8 mouse cellular contexts compared by ENCODE assay signal in genomic region chr13:51400736-51401501, GRCm38 (mm10). TPM values are rescaled to one million over a fixed set of nuclear protein-coding genes. Genes with fewer than 3 reads are reported as not detected.
A peak's percentile ranks its signal among the peaks of the same experiment; 100 is the strongest.
DNase-seq lines count a peak whose midpoint lies in the region; ATAC-seq and TF ChIP-seq lines count a peak whose summit lies in the region.

No protein-coding gene starts in this region.

- intact Hi-C loops in heart, postnatal 14 days (cut with DNase I): no loop called here

- no peaks in the 10 kb centered on the region for H3K9me3 ChIP-seq in heart, embryonic 11.5 days (replicated peaks; ENCODE audit: control insufficient read depth, low read length)
- H3K9me3 ChIP-seq in CH12.LX (replicated peaks; ENCODE audit: low read length): peaks cover 4% of the 10 kb centered on the region
- no peaks in the 10 kb centered on the region for H3K9me3 ChIP-seq in embryonic facial prominence, embryonic 12.5 days
- H3K9me3 ChIP-seq in intestine, postnatal 0 days (ENCODE audit: control insufficient read depth): no peaks in the 10 kb centered on the region

- no peaks in the 10 kb centered on the region; the same call in 1 of the 2 replicates for H3K4me1 ChIP-seq in heart, embryonic 11.5 days (ENCODE audit: control insufficient read depth, insufficient read depth, low read length)
- H3K4me1 ChIP-seq in CH12.LX (ENCODE audit: control insufficient read depth in 1 of 2, insufficient read depth in 2 of 2): peaks cover 39 to 78% of the 10 kb centered on the region in 2 experiments
- H3K4me1 ChIP-seq in embryonic facial prominence, embryonic 12.5 days: peaks cover 10% of the 10 kb centered on the region; the same call in 1 of the 2 replicates
- H3K4me1 ChIP-seq in intestine, postnatal 0 days (replicated peaks; ENCODE audit: control insufficient read depth, insufficient read depth, low read length): no peaks in the 10 kb centered on the region

- TF ChIP-seq EP300 in CH12.LX (IDR thresholded peaks at IDR 0.05; ENCODE audit: low read length): 0 out of 2 replicates have a peak, but pooled peaks have one; percentile 22

- H3K4me2 ChIP-seq in heart, embryonic 11.5 days: peak overlapping the region; percentile 76
- H3K4me2 ChIP-seq in CH12.LX (ENCODE audit: insufficient read depth, low read depth, poor library complexity, severe bottlenecking): peak overlapping the region; percentile 78
- H3K4me2 ChIP-seq in embryonic facial prominence, embryonic 12.5 days (replicated peaks): peak overlapping the region; percentile 69
- peak overlapping the region; percentile 63 for H3K4me2 ChIP-seq in intestine, postnatal 0 days (replicated peaks; ENCODE audit: low read depth)

- TF ChIP-seq RAD21 in CH12.LX (IDR thresholded peaks at IDR 0.05; ENCODE audit: low read depth, low read length): no peak; the same call in 1 of the 2 replicates

- H3K36me3 ChIP-seq in heart, embryonic 11.5 days (ENCODE audit: control insufficient read depth, insufficient read depth, low read length): no peaks in the 10 kb centered on the region
- H3K36me3 ChIP-seq in CH12.LX (replicated peaks in 1 of 2; ENCODE audit: control insufficient read depth in 1 of 2, insufficient read depth in 1 of 2, low read length in 1 of 2): peaks cover 0 to 3% of the 10 kb centered on the region in 2 experiments
- H3K36me3 ChIP-seq in embryonic facial prominence, embryonic 12.5 days: no peaks in the 10 kb centered on the region
- H3K36me3 ChIP-seq in intestine, postnatal 0 days (ENCODE audit: control insufficient read depth, insufficient read depth): no peaks in the 10 kb centered on the region
- no peaks in the 10 kb centered on the region for H3K36me3 ChIP-seq in macrophage (ENCODE audit: inconsistent target)

- WGBS in heart, embryonic 11.5 days (ENCODE audit: insufficient replicate concordance): 8% methylated on average over 20 of the region's 20 CpGs
- WGBS in embryonic facial prominence, embryonic 12.5 days: 11% methylated on average over 20 of the region's 20 CpGs
- WGBS in intestine, postnatal 0 days: 11% methylated on average over 20 of the region's 20 CpGs
- WGBS in macrophage (ENCODE audit: missing documents): under 1% methylated on average over 16 of the region's 20 CpGs

- H3K79me2 ChIP-seq in CH12.LX (replicated peaks; ENCODE audit: control insufficient read depth, extremely low read depth, insufficient read depth, poor library complexity, severe bottlenecking) (no peaks in the 10 kb centered on the region), macrophage (ENCODE audit: inconsistent target) (no peaks in the 10 kb centered on the region)

- ATAC-seq in heart, embryonic 11.5 days (replicated peaks; ENCODE audit: insufficient number of reproducible peaks, low FRiP score, low TSS enrichment): peak; percentile 36; the same call in 1 of the 2 replicates
- ATAC-seq in embryonic facial prominence, embryonic 12.5 days (ENCODE audit: insufficient number of reproducible peaks, insufficient read depth, low FRiP score, low TSS enrichment): peak; percentile 53; the same call in 1 of the 2 replicates
- ATAC-seq in intestine, postnatal 0 days: no peak

- H3K4me3 ChIP-seq in heart, embryonic 11.5 days (ENCODE audit: low read depth, low read length): peak overlapping the region; percentile 41
- peak overlapping the region; percentile 20 to 50 (median 43) for H3K4me3 ChIP-seq in CH12.LX (replicated peaks in 1 of 3; ENCODE audit: low read depth in 2 of 3, low read length in 2 of 3, poor library complexity in 1 of 3)
- H3K4me3 ChIP-seq in embryonic facial prominence, embryonic 12.5 days: peak overlapping the region; percentile 29
- H3K4me3 ChIP-seq in intestine, postnatal 0 days (ENCODE audit: low read depth, low read length): peak overlapping the region; percentile 23
- H3K4me3 ChIP-seq in macrophage (ENCODE audit: inconsistent target): peak overlapping the region; percentile 15

- no peak overlapping the region; the same call in 1 of the 2 replicates for H3K27ac ChIP-seq in heart, embryonic 11.5 days (ENCODE audit: low read depth, low read length)
- H3K27ac ChIP-seq in CH12.LX (ENCODE audit: insufficient read depth, low read depth): peak overlapping the region; percentile 96
- 0 out of 2 replicates have a peak overlapping the region, but pooled peaks have one; percentile 30 for H3K27ac ChIP-seq in embryonic facial prominence, embryonic 12.5 days
- H3K27ac ChIP-seq in intestine, postnatal 0 days (ENCODE audit: low read depth, low read length): no peak overlapping the region
- H3K27ac ChIP-seq in macrophage: peak overlapping the region; percentile 88

- H3K9ac ChIP-seq in heart, embryonic 11.5 days (ENCODE audit: low read depth, low read length): peak overlapping the region; percentile 67
- peak overlapping the region; percentile 79 for H3K9ac ChIP-seq in CH12.LX (ENCODE audit: insufficient read depth, low read depth)
- peak overlapping the region; percentile 45 for H3K9ac ChIP-seq in embryonic facial prominence, embryonic 12.5 days
- H3K9ac ChIP-seq in intestine, postnatal 0 days (ENCODE audit: low read depth, low read length): no peak overlapping the region

- in situ Hi-C loops in CH12.LX (cut with MboI; ENCODE audit: low pct_ligation_motif_present, low pct_unique_long_range_greater_than_20kb, low sequenced_read_pairs): no loop called here

- TF ChIP-seq POLR2A in CH12.LX (IDR thresholded peaks at IDR 0.05; ENCODE audit: low read depth, low read length): no peak; the same call in 1 of the 2 replicates

- dilution Hi-C loops in CH12.LX (cut with MboI; ENCODE audit: extremely low pct_ligation_motif_present, extremely low pct_unique_long_range_greater_than_20kb, low sequenced_read_pairs): no loop called here

- no peaks in the 10 kb centered on the region for H3K27me3 ChIP-seq in heart, embryonic 11.5 days (ENCODE audit: control insufficient read depth, insufficient read depth, low read length)
- H3K27me3 ChIP-seq in CH12.LX (replicated peaks): no peaks in the 10 kb centered on the region
- no peaks in the 10 kb centered on the region for H3K27me3 ChIP-seq in embryonic facial prominence, embryonic 12.5 days
- H3K27me3 ChIP-seq in intestine, postnatal 0 days (replicated peaks; ENCODE audit: control insufficient read depth, insufficient read depth, low read length): no peaks in the 10 kb centered on the region

- no peak for DNase-seq in heart, postnatal 14 days
- DNase-seq in CH12.LX (ENCODE audit: extremely low read depth) (peak; percentile 88), MN1 (ENCODE audit: low spot score) (no peak)
- DNase-seq in spleen, postnatal 4 days (ENCODE audit: low spot score in 2 of 2): peak; percentile 50 to 79

- no peak for TF ChIP-seq CTCF in CH12.LX (conservative IDR thresholded peaks at IDR 0.05 in 1 of 2, IDR thresholded peaks at IDR 0.05 in 1 of 2; ENCODE audit: low read depth in 2 of 2, low read length in 2 of 2)
- TF ChIP-seq CTCF in intestine, postnatal 0 days (IDR thresholded peaks at IDR 0.05; ENCODE audit: low read depth): no peak

TF ChIP-seq in CH12.LX, 34 proteins besides CTCF, POLR2A, EP300 and RAD21 (continues in another document):
- no peak for TF ChIP-seq UBTF (IDR thresholded peaks at IDR 0.05; ENCODE audit: low read depth, low read length)
- peak; percentile 66; the same call in 1 of the 2 replicates for TF ChIP-seq MYC (IDR thresholded peaks at IDR 0.05; ENCODE audit: low read depth, low read length)
- peak; percentile 87 for TF ChIP-seq USF2 (conservative IDR thresholded peaks at IDR 0.05; ENCODE audit: low read depth, low read length)
- no peak for TF ChIP-seq ZNF384 (IDR thresholded peaks at IDR 0.05; ENCODE audit: low read depth, low read length)
- no peak for TF ChIP-seq KAT2A (IDR thresholded peaks at IDR 0.05; ENCODE audit: insufficient replicate concordance, low read length)
- no peak for TF ChIP-seq RCOR1 (conservative IDR thresholded peaks at IDR 0.05; ENCODE audit: low read depth, low read length)
- no peak for TF ChIP-seq GABPA (IDR thresholded peaks at IDR 0.05; ENCODE audit: insufficient replicate concordance, low read depth, low read length)
- TF ChIP-seq TBP (conservative IDR thresholded peaks at IDR 0.05; ENCODE audit: low read depth, low read length): peak; percentile 38; the same call in 1 of the 2 replicates
- no peak for TF ChIP-seq MEF2A (IDR thresholded peaks at IDR 0.05; ENCODE audit: borderline replicate concordance, low read depth, low read length)
- peak; percentile 40; the same call in 1 of the 2 replicates for TF ChIP-seq CHD2 (IDR thresholded peaks at IDR 0.05; ENCODE audit: low read length)
- TF ChIP-seq ZKSCAN1 (IDR thresholded peaks at IDR 0.05; ENCODE audit: borderline replicate concordance, low read depth, low read length): no peak
- peak; percentile 85 for TF ChIP-seq NRF1 (IDR thresholded peaks at IDR 0.05; ENCODE audit: low read depth, low read length)
- TF ChIP-seq JUN (IDR thresholded peaks at IDR 0.05; ENCODE audit: insufficient read depth, low read depth, low read length): no peak
- no peak for TF ChIP-seq JUND (conservative IDR thresholded peaks at IDR 0.05; ENCODE audit: low read depth, low read length)
- TF ChIP-seq HCFC1 (IDR thresholded peaks at IDR 0.05; ENCODE audit: low read depth, low read length): no peak
- TF ChIP-seq CHD1 (IDR thresholded peaks at IDR 0.05; ENCODE audit: low read depth, low read length): no peak
- no peak; the same call in 1 of the 2 replicates for TF ChIP-seq SIN3A (IDR thresholded peaks at IDR 0.05; ENCODE audit: low read length)
- no peak for TF ChIP-seq E2F4 (IDR thresholded peaks at IDR 0.05; ENCODE audit: insufficient replicate concordance, low read depth, low read length)
- TF ChIP-seq IRF4 (IDR thresholded peaks at IDR 0.05; ENCODE audit: low read depth, low read length): peak; percentile 39; the same call in 1 of the 2 replicates
- TF ChIP-seq TCF12 (IDR thresholded peaks at IDR 0.05; ENCODE audit: low read depth, low read length): peak; percentile 48
- TF ChIP-seq ELF1 (IDR thresholded peaks at IDR 0.05; ENCODE audit: low read depth, low read length): 0 out of 2 replicates have a peak, but pooled peaks have one; percentile 45

RNA-seq across cellular contexts. Expression of gene S1pr3, which starts 7.5 kb away (rescaled TPM):
- 21.2 and 23.0 TPM in 2 replicates for polyA plus RNA-seq in heart, embryonic 11.5 days (2014; fragmentation: Nextera tagmentation; extraction: Ambion mirVana)
- 10 to 100 TPM; 17.9 to 18.4 TPM for total RNA-seq in heart, postnatal 14 days (2021)
- 5.9 and 8.6 TPM in 2 replicates for total RNA-seq in CH12.LX (2012; rRNA removed)
- 6.6 and 7.5 TPM in 2 replicates for total RNA-seq in CH12.LX (2014; rRNA removed)
- polyA plus RNA-seq in CH12.LX (2012; ENCODE audit: insufficient read length, low read depth): 30.4 and 33.4 TPM in 2 replicates
- polyA plus RNA-seq in embryonic facial prominence, embryonic 12.5 days (2016; fragmentation: Nextera tagmentation; extraction: Ambion mirVana): 140 and 144 TPM in 2 replicates
- polyA plus RNA-seq in intestine, postnatal 0 days (2015; fragmentation: Nextera tagmentation; extraction: Ambion mirVana): 10.5 and 11.8 TPM in 2 replicates
- total RNA-seq in macrophage (2018; cell fraction: chromatin; rRNA removed): 1 to 10 TPM in 1 of 26 experiments, under 1 TPM in 1, not detected in 24; 0.17 to 6.6 TPM
- total RNA-seq in macrophage (2018; cell fraction: cytosol; rRNA removed): under 1 TPM in 3 of 26 experiments, not detected in 23; 0.03 to 0.05 (median 0.03) TPM
- under 1 TPM in 2 of 26 experiments, not detected in 24; 0.19 to 0.89 TPM for total RNA-seq in macrophage (2018; cell fraction: nucleus; rRNA removed)
- not detected in 3 replicates for polyA plus RNA-seq in macrophage (2018)

Comparison
In these comparisons a context has a peak if more than half of its experiments do, and no peak if none do; other contexts are left out.
1. H3K27ac ChIP-seq: peak in CH12.LX (single experiment), embryonic facial prominence, embryonic 12.5 days (single experiment) and macrophage (single experiment); none in heart, embryonic 11.5 days (single experiment) and intestine, postnatal 0 days (single experiment).
2. DNase-seq: peak in CH12.LX (single experiment) and spleen, postnatal 4 days (2 of 2); none in heart, postnatal 14 days (0 of 2) and MN1 (single experiment).
3. RNA of gene S1pr3, which starts 7.5 kb away (polyA plus RNA-seq): 140 to 144 TPM in embryonic facial prominence, embryonic 12.5 days, 30.4 to 33.4 TPM in CH12.LX, 21.2 to 23.0 TPM in heart, embryonic 11.5 days and 10.5 to 11.8 TPM in intestine, postnatal 0 days; not detected in macrophage; every median in the first group is over 10 times any median in the second.
4. Peak in every context shown above with its lines, with median percentiles within 50 percentile points of each other: H3K4me2 ChIP-seq and H3K4me3 ChIP-seq.